ENCODE assay signal across 37 mouse cellular contexts in the genomic region with DNA sequence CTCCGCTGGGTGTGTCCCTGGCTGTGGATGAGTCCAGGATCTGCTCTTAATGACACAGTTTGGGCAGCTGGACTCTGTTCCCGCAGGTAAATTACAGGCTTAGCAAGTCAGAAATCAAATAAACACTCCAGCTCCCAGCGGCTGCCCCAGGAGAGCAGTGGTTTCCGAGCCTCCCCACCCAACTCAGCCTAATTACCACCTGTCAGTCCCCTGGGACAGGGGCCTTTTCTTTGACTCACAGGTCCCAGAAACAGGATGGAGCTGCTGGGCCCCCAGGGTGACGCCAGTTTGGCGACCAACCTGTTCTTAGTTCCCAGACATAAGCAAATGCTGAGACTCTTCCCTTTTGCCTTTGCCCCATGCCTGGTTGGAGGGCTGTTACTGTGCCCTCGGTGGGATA. TPM values are rescaled to one million over a fixed set of nuclear protein-coding genes. Genes with fewer than 3 reads are reported as not detected.
"Had no signal": no experiment of that assay in that cellular context is flagged by ENCODE, and none has a peak within 500 bp of the region (broad histone marks: within the 10 kb centered on the region; RNA-seq: fewer than 3 reads in every experiment).

No protein-coding gene starts in this region.

- DNase-seq: gastrocnemius, adult 2 months; gastrocnemius, postnatal 10 days; gastrocnemius, postnatal 25 days; heart, adult 18-20 months; heart, postnatal 10 days; heart, postnatal 4 days; kidney, adult 11 months; kidney, adult 2 months; kidney, adult 9 months; kidney, postnatal 10 days; kidney, postnatal 25 days; kidney, postnatal 4 days; liver; liver, embryonic 13.5 days had no signal

- H3K9me3 ChIP-seq: heart, embryonic 10.5 days; hindbrain, embryonic 10.5 days; hindbrain, embryonic 12.5 days; limb, embryonic 10.5 days; limb, embryonic 12.5 days; liver, embryonic 13.5 days had no signal

- H3K9ac ChIP-seq: heart, embryonic 12.5 days; hindbrain, embryonic 12.5 days; hindbrain, embryonic 14.5 days; limb, embryonic 12.5 days; liver, embryonic 13.5 days had no signal

- H3K36me3 ChIP-seq: limb, embryonic 12.5 days had no signal

- H3K27me3 ChIP-seq: heart, embryonic 12.5 days; hindbrain, embryonic 12.5 days; limb, embryonic 12.5 days; liver, embryonic 13.5 days had no signal

- H3K27ac ChIP-seq: gastrocnemius, adult 2 months; heart, embryonic 10.5 days; hindbrain, embryonic 10.5 days; hindbrain, embryonic 12.5 days; hindbrain, embryonic 14.5 days; hindbrain, postnatal 0 days; layer of hippocampus, adult 2 months; left cerebral cortex, adult 2 months; limb, embryonic 10.5 days; limb, embryonic 12.5 days; liver, embryonic 13.5 days had no signal

- H3K4me3 ChIP-seq: gastrocnemius, adult 2 months; heart, embryonic 10.5 days; heart, embryonic 12.5 days; hindbrain, embryonic 10.5 days; hindbrain, embryonic 12.5 days; layer of hippocampus, adult 2 months; left cerebral cortex, adult 2 months; limb, embryonic 10.5 days; limb, embryonic 12.5 days; liver, embryonic 13.5 days had no signal

- H3K4me2 ChIP-seq: heart, embryonic 12.5 days; hindbrain, embryonic 12.5 days; hindbrain, embryonic 14.5 days; limb, embryonic 12.5 days; liver, embryonic 11.5 days; liver, embryonic 13.5 days had no signal

- ATAC-seq: hindbrain, postnatal 0 days; intestine, embryonic 16.5 days had no signal

RNA-seq across cellular contexts. Expression of a gene that starts 11.6 kb away (rescaled TPM):
- total RNA-seq: gastrocnemius, postnatal 4 days; granulocyte monocyte progenitor cell, adult 5-6 weeks; heart, adult 18-20 months; heart, adult 8-10 months; heart, postnatal 10 days; heart, postnatal 25 days; heart, postnatal 4 days; layer of hippocampus, adult 2 months; layer of hippocampus, postnatal 10 days; layer of hippocampus, postnatal 25 days; left cerebral cortex, adult 2 months; left cerebral cortex, postnatal 14 days; left cerebral cortex, postnatal 36 days had no signal
- polyA plus RNA-seq: heart, embryonic 10.5 days; heart, embryonic 12.5 days; heart, embryonic 14.5 days; heart, embryonic 16.5 days; hindbrain, embryonic 10.5 days; hindbrain, embryonic 12.5 days; intestine, embryonic 14.5 days; intestine, embryonic 16.5 days; limb, embryonic 10.5 days; limb, embryonic 12.5 days had no signal

RNA-seq across cellular contexts. Expression of a gene that starts 31.2 kb away (rescaled TPM):
- total RNA-seq: gastrocnemius, postnatal 4 days; granulocyte monocyte progenitor cell, adult 5-6 weeks; heart, adult 18-20 months; heart, adult 8-10 months; layer of hippocampus, postnatal 10 days had no signal
- polyA plus RNA-seq: heart, embryonic 14.5 days had no signal
